Mouse (Mus musculus) kidney, adult 2 months (tissue): ENCODE measurements at regions not wholly inside any gene's neighbourhood (a gene's known extent, or its start where the extent isn't known, plus 50 kb on each side); places are given as distances from the start of the nearest gene placed in this dataset.
"Not testable (repeated sequence)": the region's sequence is repeated elsewhere in the genome, so short reads cannot be mapped to it uniquely, and the experiment has no call there.

Experiments used
- DNase-seq: peaks from one replicate; pipeline ENCODE4 v3.0.0; 2021
- H3K27ac ChIP-seq: fragments of 200-500 bp; 2 replicates; pipeline ENCODE4 v1.5.1; 2012; ENCODE audit warnings: low read depth, low read length, control low read depth, inconsistent platforms; ENCODE audit not compliant: insufficient read depth
- H3K27me3 ChIP-seq: fragments of 200-500 bp; replicated peaks from 2 replicates; pipeline ENCODE4 v1.6.1; 2012; ENCODE audit warnings: mild to moderate bottlenecking, moderate library complexity, low read length, inconsistent platforms; ENCODE audit not compliant: control insufficient read depth, insufficient read depth
- H3K36me3 ChIP-seq: fragments of 200-500 bp; 2 replicates; pipeline ENCODE4 v1.6.1; 2012; ENCODE audit warnings: mild to moderate bottlenecking, moderate library complexity, low read length, inconsistent platforms; ENCODE audit not compliant: control insufficient read depth, insufficient read depth
- H3K4me1 ChIP-seq: fragments of 200-500 bp; 2 replicates; pipeline ENCODE4 v1.6.1; 2011; ENCODE audit warnings: low read length; ENCODE audit not compliant: control insufficient read depth, insufficient read depth
- H3K4me3 ChIP-seq: fragments of 200-500 bp; 2 replicates; pipeline ENCODE4 v1.5.1; 2011; ENCODE audit warnings: mild to moderate bottlenecking, low read depth, low read length, control low read depth; ENCODE audit not compliant: insufficient read depth
- CTCF ChIP-seq: fragments of 200-500 bp; conservative IDR thresholded peaks from 2 replicates; pipeline ENCODE4 v1.5.1; 2011; ENCODE audit warnings: low read depth, mild to moderate bottlenecking, control low read depth, low read length, moderate library complexity, mixed read lengths; ENCODE audit not compliant: insufficient read depth, insufficient read length
- POLR2A ChIP-seq: fragments of 200-500 bp; IDR thresholded peaks from one replicate; pipeline ENCODE4 v1.6.1; 2011; ENCODE audit warnings: low read depth, low read length, control low read depth
- WGBS: fragments of 180-500 bp; shearing (Covaris S2); methylation state at CpG from one replicate; pipeline ENCODE4 v1.1.7; 2018; 5-methylcytosine and 5-hydroxymethylcytosine counted together

DNA sequence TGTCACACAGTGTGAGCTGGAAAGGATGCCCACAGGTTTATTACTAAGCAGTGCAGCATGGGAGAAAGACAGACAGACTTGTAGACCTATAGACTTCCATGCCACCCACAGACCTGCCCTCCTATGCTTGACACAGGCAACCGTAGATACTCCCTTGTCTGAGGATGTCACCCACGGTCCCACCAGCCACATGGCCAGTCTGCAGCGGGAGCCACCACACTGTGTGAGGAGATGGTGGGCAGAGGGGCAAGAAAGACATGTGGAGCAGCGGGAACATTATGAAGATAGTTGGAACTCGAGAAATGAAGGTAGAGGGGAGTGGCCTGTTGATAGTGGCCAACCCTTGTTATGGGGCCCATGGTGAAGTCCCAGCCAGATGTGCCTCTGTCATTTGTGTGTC is 244.0 kb upstream of the Tusc1 start:
- 85% methylated on average over 5 of the region's 5 CpGs for WGBS
- DNase-seq, result no peak
- no peak for TF ChIP-seq POLR2A

DNA sequence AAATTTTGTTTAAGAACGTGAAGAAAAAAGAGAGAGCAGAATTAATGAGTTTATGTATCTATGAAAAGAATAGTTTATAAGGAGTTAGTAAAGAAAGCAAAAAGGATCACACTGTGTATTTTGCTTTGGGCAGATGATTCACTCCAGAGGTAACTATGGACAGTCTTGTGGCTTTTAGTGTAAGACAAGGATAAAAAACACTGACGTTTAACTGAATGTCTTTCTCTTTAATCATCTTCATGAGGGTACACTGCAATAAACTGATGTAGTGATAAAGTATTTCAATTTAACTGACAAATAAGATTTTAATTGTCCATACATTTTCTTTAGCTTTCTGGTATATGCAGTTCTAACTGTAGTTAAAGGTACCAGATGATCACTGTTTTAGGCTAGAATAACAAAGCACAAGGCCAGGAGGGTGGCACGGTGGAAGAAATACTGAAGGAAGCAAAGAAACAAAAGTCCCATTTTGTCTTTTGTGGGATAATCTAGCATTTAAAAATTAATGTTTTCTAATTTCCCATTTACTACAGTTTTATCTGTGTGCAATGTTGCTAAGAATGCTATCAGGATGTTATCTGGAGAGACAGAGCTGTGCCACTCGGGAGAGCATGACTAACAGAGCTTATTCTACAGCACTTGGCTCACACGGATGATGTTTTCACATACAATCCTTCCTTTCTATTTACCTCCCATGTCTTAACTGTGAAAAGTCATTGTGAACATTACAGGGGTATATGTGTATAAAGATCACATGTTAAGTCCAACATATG is 232.4 kb upstream of the Tusc1 start:
- H3K4me3 ChIP-seq, result no peak overlapping the region
- no peaks in the 10 kb centered on the region for H3K27me3 ChIP-seq
- 75% methylated on average over 5 of the region's 5 CpGs for WGBS
- TF ChIP-seq CTCF, result no peak
- no peak for TF ChIP-seq POLR2A
- H3K4me1 ChIP-seq, result no peaks in the 10 kb centered on the region
- H3K27ac ChIP-seq, result no peak overlapping the region
- H3K36me3 ChIP-seq, result no peaks in the 10 kb centered on the region
- no peak for DNase-seq

More for the DNA sequence above, 244.0 kb upstream of the Tusc1 start:
- H3K27ac ChIP-seq, result no peak overlapping the region
- no peaks in the 10 kb centered on the region for H3K4me1 ChIP-seq
- H3K27me3 ChIP-seq, result no peaks in the 10 kb centered on the region; the same call in 1 of the 2 replicates
- H3K4me3 ChIP-seq, result no peak overlapping the region
- no peaks in the 10 kb centered on the region for H3K36me3 ChIP-seq

DNA sequence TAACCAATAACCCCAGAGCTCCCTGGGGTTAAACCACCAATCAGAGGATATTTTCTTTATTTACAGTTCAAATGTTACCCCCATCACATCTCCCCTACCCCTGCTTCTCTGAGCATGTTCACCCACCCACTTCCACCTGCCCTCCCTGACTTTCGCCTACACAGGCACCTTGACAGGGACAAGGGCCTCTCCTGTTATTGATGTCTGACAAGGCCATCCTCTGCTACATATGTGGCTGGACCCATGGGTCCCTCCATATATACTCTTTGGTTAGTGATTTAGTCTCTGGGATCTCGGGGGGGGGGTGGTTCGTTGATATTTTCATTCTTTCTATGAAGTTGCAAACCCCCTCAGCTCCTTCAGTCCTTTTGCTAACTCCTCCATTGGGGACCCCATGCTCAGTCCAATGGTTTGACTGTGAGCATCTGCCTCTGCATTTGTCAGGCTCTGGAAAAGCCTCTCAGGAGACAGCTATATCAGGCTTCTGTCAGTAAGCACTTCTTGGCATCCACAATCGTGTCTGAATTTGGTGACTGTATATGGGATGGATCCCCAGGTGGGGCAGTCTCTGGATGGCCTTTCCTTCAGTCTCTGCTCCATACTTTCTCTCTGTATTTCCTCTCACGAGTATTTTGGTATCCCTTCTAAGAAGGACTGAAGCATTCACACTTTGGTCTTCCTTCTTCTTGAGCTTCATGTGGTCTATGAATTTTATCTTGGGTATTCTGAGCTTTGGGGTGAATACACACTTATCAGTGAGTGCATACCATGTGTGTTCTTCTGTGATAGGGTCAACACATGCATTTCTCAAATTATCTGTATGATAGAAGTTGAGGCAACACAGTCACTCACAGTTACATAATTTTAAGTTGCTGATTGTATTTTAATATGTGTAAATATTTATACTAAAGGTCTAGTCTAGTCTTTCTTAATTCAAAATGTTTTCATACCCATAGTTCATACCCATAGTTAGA is 220.8 kb upstream of the Tusc1 start:
- DNase-seq, result no peak
- no peak overlapping the region for H3K4me3 ChIP-seq
- 82% methylated on average over 5 of the region's 5 CpGs for WGBS
- no peak overlapping the region for H3K27ac ChIP-seq
- TF ChIP-seq CTCF, result no peak
- no peak for TF ChIP-seq POLR2A
- H3K27me3 ChIP-seq, result no peaks in the 10 kb centered on the region
- no peaks in the 10 kb centered on the region for H3K4me1 ChIP-seq
- H3K36me3 ChIP-seq, result no peaks in the 10 kb centered on the region

- H3K27ac ChIP-seq, DNase-seq, H3K4me1 ChIP-seq, H3K36me3 ChIP-seq, H3K27me3 ChIP-seq, H3K4me3 ChIP-seq: not testable (repeated sequence)
- WGBS, result 85% methylated on average over 2 of the region's 2 CpGs
These were observed 219.9 kb upstream of the Tusc1 start for GRCm38 (mm10) chr4:93555181-93555580.

DNA sequence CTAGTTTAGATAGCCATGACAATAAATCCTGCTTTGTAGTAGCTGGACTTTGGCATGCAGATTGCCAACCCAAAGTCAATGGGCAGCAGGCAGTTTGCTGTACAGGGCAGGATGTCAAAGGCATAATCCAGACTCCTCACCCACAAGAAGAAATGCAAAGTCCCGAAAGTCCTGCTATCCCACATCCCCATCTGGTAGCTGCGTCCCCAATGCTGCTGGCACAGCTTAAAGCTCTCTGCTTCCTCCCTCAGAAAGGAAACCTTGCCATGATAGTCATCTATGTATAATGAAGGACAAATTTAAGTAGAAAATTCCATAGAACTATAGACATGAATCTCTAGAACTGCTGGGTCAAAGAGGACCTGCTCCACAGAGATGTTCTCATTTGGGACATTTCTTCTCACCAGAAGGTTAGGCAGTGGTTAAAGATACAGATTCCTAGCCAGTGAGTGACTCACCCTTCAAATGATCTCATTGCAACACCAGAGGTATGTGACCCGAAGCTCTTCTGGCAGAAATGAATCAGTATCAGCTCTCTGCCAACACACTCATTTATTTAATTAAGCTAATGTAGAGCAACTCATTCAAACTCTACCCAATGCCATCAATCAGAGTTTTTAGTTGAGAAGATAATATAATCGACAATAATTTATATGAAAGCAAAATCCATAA is 217.3 kb upstream of the Tusc1 start:
- no peak for DNase-seq
- Histone ChIP-seq H3K36me3 (no peaks in the 10 kb centered on the region), H3K27ac (no peak overlapping the region), H3K27me3 (no peaks in the 10 kb centered on the region), H3K4me3 (no peak overlapping the region), H3K4me1 (no peaks in the 10 kb centered on the region)
- no peak for TF ChIP-seq CTCF
- no peak for TF ChIP-seq POLR2A
- whole genome bisulfite sequencing, result 64% methylated on average over 4 of the region's 4 CpGs

DNA sequence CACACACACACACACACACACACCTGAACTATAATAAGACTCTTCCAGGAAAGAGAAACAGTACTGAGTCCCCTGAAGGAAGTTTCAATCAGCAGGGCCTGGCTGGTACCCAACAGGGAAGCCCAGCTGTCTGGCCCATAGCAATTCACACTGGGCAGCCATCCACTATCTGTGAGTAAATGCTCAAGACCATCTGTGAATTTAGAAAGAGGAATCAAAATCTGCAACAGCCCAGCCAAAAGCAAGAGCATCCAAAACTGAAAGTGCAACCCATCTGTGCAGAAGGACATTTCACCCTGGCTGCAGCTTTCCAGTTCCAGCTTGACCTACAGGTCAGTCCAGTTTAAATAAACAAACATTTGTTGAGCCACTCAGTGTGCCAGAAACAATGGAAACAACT is 215.8 kb upstream of the Tusc1 start:
- DNase-seq, result peak; percentile 33

DNA sequence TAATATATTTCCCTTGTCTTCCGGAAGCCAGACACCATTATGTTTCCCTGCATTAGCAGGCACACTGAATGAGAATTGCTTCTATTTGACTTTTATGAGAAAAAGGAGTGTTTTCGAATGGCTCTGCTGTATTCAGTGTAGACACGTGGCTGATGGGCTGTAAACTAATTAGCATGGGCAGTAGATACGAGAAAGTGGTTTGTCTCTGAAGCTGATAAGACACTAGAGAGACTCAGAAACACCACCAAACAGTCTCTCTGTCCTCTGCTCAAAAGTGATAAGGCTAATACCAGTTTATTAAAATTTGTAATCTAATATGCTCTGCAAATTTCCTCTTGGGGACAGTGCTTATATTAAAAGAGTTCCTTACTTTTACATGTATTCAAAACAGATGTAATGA is 205.3 kb upstream of the Tusc1 start:
- no peaks in the 10 kb centered on the region for H3K36me3 ChIP-seq
- no peaks in the 10 kb centered on the region for H3K4me1 ChIP-seq
- TF ChIP-seq POLR2A (no peak), CTCF (no peak)
- no peak overlapping the region for H3K27ac ChIP-seq
- WGBS, result 18% methylated on average over 4 of the region's 4 CpGs
- no peak for DNase-seq
- H3K4me3 ChIP-seq, result no peak overlapping the region
- no peaks in the 10 kb centered on the region for H3K27me3 ChIP-seq

More for the DNA sequence above, 215.8 kb upstream of the Tusc1 start:
- Histone ChIP-seq H3K4me1 (no peaks in the 10 kb centered on the region), H3K27me3 (no peaks in the 10 kb centered on the region), H3K27ac (no peak overlapping the region), H3K4me3 (no peak overlapping the region), H3K36me3 (no peaks in the 10 kb centered on the region)
- TF ChIP-seq CTCF (no peak), POLR2A (no peak)
